Mouse (Mus musculus) spleen, adult 12 weeks (tissue): ENCODE measurements around the gene Zfp110.

Experiments
- DNase-seq: peaks from one replicate; pipeline ENCODE4 v3.0.0; 2022; ENCODE audit warnings: low spot score

The Zfp110 gene

DNA sequence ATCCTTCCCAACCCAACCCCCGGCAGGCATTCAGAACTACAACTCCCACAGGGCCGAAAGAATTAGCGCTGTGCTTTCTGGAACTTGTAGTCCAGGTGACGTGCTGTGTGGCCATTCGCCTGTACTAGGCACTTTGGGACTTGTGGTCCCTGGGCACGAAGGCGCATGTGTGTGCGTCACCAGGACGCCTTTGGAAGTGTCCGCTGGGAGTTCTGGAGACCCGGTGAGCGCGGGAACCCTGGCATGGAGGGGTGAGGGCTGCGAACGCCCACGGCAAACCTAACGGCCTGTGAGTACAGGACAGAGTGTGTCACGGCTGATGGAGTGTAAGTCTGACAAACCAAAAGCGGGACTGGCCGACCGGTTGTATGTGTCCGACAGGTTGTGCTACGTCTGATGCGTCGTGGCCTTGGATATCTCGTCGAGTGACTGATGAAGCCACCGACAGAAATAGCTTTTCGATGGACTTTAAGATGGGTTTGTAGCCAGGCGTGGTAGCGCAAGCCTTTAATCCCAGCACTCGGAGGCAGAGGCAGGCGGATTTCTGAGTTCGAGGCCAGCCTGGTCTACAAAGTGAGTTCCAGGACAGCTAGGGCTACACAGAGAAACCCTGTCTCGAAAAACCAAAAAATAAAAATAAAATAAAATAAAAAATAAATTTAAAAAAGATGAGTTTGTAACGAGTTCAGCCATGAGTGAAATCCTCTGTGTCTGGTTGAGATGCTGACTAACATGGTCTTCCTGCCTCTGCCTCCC, 63.3 kb downstream of the Zfp110 start, which contains the start of gene Zscan22:
Gene Zscan22 (plus strand): TSS at position 161 of the 756 bp plus-strand sequence.
- DNase-seq = peak; percentile 73
